Mouse (Mus musculus) bone marrow, adult 2 months (tissue): Measurements from ENCODE around the gene Mpv17. TPM values are rescaled to one million over a fixed set of nuclear protein-coding genes. Genes with fewer than 3 reads are reported as not detected.

Experiments used
- H3K27ac ChIP-seq: fragments of 200-500 bp; 2 replicates; pipeline ENCODE4 v1.5.1; 2012; ENCODE audit warnings: low read depth, mild to moderate bottlenecking, control low read depth, inconsistent platforms, low read length; ENCODE audit not compliant: control insufficient read depth, poor library complexity, insufficient read depth
- H3K4me1 ChIP-seq: fragments of 200-500 bp; 2 replicates; pipeline ENCODE4 v1.6.1; 2011; ENCODE audit warnings: low read length; ENCODE audit not compliant: control insufficient read depth, insufficient read depth
- H3K4me3 ChIP-seq: fragments of 200-500 bp; replicated peaks from 2 replicates; pipeline ENCODE3; 2011; ENCODE audit warnings: mild to moderate bottlenecking, low read depth, low read length, control low read depth; ENCODE audit not compliant: control insufficient read depth
- CTCF ChIP-seq: fragments of 200-500 bp; IDR thresholded peaks from 2 replicates; pipeline ENCODE4 v1.5.1; 2011; ENCODE audit warnings: low read length, control low read depth; ENCODE audit not compliant: control insufficient read depth, insufficient read depth
- POLR2A ChIP-seq: fragments of 200-500 bp; IDR thresholded peaks from 2 replicates; pipeline ENCODE4 v1.6.1; 2011; ENCODE audit warnings: low read depth, mild to moderate bottlenecking, control low read depth, low read length, borderline replicate concordance; ENCODE audit not compliant: control insufficient read depth
- WGBS: fragments of 180-500 bp; shearing (Covaris S2); methylation state at CpG from one replicate; pipeline ENCODE4 v1.1.7; 2018; 5-methylcytosine and 5-hydroxymethylcytosine counted together
- polyA plus RNA-seq: library from polyadenylated mRNA; stranded (reverse); fragments of >200 nt; gene quantifications from 2 replicates; pipeline ENCODE4 v1.2.4, GENCODE M21; 2011; ENCODE audit warnings: low replicate concordance; ENCODE audit not compliant: missing spikeins, insufficient read depth, insufficient read length

Gene Mpv17
- polyA plus RNA-seq, 1 experiment = 14.4 TPM

DNA sequence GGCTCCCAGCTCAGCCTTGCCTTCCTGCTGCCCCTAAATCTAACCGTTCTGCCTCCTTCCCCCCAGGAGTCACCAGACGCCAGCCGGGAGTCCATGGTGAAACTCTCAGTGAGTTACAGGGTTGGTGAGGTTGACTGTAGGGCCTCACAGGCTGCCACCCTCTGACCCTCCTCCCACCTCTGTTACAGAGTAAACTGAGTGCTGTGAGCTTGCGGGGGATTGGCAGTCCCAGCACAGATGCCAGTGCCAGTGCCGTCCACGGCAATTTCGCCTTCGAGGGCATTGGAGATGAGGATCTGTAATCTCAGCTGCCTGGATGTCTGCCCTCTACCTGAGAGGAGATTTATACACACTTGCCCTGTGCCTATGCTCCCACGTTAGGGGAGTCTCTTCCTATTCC is 44.1 kb upstream of the Mpv17 start:
- Histone ChIP-seq H3K27ac (no peak overlapping the region), H3K4me3 (no peak overlapping the region), H3K4me1 (no peaks in the 10 kb centered on the region)
- WGBS = 78% methylated on average over 9 of the region's 9 CpGs
- TF ChIP-seq CTCF (no peak), POLR2A (no peak)

DNA sequence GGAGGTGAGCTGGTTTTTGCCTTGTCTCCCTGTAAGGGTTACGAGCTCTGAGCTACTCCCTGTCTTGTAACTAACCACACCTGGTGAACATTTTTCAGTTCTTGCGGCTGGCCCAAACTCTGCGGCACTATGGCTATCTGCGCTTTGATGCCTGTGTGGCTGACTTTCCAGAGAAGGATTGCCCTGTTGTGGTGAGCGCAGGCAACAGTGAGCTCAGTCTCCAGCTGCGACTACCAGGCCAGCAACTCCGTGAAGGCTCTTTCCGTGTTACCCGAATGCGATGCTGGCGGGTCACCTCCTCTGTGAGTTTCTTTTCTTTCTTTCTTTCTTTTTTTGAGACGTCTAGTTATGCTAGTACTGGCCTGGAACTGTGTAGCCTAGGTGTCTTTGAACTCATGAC is 43.0 kb upstream of the Mpv17 start:
- no peak overlapping the region for H3K27ac ChIP-seq
- H3K4me1 ChIP-seq = no peaks in the 10 kb centered on the region
- no peak for TF ChIP-seq CTCF
- no peak for TF ChIP-seq POLR2A
- 96% methylated on average over 12 of the region's 12 CpGs for WGBS
- H3K4me3 ChIP-seq = no peak overlapping the region

DNA sequence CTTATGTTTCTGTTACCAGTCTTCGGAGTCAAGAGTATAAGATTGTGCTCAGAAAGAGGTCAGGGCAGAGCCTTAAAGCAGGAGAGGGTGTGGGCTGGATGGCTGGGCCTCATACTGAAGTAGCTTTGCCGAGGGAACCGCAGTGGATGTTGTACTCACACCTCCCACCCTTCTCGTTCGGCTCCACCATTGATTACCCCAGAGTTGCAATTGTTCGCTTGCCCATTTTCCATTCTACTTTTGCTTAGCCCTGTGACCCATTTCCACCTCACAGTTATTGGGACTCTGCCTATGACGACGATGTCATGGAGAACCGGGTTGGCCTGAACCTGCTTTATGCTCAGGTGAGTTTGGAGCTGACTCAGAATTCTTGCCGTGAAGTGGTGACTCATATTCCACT is 42.2 kb upstream of the Mpv17 start:
- no peak for TF ChIP-seq CTCF
- no peak for TF ChIP-seq POLR2A
- H3K4me3 ChIP-seq = no peak overlapping the region
- 93% methylated on average over 10 of the region's 10 CpGs for WGBS
- H3K4me1 ChIP-seq = no peaks in the 10 kb centered on the region; the same call in 1 of the 2 replicates
- H3K27ac ChIP-seq = no peak overlapping the region

DNA sequence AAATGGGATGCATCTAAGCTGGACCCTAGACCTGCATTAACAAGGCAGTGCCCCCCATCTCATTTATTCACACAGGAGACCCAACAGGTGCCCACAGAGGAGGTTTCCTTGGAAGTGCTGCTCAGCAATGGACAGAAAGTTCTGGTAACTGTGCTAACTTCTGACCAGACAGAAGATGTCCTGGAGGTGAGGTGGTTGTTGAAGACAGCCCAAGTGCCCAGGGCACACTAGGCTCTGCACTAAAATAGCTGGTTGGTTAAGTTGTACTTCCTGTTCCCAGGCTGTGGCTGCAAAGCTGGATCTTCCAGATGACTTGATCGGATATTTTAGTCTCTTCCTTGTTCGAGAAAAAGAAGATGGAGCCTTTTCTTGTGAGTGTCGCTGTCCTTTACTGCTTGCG is 41.6 kb upstream of the Mpv17 start:
- Histone ChIP-seq H3K4me3 (no peak overlapping the region), H3K27ac (no peak overlapping the region), H3K4me1 (no peaks in the 10 kb centered on the region; the same call in 1 of the 2 replicates)
- 90% methylated on average over 4 of the region's 4 CpGs for WGBS
- TF ChIP-seq POLR2A = no peak
- TF ChIP-seq CTCF = no peak

DNA sequence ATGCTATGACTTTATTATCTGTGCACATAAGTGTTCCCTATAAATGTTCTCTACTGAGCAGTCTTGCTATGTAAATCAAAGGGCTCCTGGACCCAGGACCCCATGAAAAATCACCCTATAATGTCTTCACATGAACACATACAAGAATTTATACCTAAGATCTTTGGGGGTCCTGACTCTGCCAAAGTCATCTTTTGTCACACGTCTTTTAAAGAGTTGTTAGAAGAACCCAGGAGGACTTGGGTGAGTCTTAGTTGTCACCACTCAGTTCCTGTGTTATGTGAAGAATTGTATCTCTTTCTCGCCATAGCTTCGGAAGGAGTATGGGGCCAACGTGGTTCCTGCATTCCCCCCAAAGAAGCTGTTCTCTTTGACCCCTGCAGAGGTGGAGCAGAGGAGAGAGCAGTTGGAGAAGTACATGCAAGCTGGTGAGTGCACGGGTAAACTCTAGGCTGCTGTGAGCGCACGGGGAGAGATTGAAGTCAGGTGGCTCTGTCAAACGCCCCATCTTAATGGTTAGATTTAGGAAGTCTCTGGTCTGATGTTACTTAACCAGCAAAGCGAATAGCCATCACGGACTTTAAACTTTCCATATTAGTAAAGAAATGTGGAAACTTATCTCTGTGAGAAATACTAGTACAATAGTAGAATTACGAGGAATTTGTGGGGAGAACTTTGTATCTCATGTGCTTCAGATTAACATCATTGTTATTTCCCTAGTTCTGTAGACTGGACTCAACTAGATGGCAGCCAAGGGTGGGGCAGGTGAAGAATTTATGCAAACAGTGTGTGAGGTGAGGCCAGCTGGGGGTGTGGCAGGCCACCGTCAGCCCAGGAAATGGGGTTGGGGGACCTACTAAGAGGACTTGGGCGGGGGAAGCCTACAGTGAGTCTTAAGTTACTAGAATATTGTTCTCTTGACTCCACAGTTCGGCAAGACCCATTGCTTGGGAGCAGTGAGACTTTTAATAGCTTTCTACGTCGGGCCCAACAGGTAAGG is 40.7 kb upstream of the Mpv17 start:
- WGBS = 89% methylated on average over 16 of the region's 16 CpGs
- Histone ChIP-seq H3K27ac (no peak overlapping the region), H3K4me1 (no peaks in the 10 kb centered on the region; the same call in 1 of the 2 replicates), H3K4me3 (no peak overlapping the region)
- no peak for TF ChIP-seq CTCF
- no peak for TF ChIP-seq POLR2A

DNA sequence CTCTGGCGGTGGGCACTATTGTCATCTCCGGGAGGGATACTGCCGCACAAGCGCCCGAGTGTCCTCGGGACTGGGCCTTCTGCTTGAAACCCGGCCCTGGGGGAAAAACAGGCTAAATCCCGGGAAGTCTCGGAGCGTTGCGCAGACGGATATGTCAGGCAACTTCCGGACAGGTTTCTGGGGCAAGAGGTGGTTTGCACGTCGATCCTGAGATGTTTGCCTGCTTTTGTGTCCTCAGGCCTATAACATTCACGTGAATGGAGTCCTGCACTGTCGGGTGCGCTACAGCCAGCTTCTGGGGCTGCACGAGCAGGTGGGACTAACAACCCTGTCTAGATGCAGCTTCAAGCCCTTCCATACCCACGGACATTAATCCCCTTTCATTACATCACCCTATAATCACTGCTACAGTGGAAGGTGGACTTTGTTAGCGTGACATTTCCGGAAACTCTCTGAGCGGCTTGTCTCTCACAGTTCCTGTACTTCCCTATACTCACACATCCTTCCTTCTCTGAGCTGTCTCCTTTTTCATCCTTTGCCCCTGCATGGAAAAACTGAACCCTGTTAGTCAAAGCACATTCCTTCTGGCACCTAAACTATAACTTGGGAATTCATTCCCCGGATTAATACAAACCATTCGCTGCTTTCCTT is 39.7 kb upstream of the Mpv17 start:
- Histone ChIP-seq H3K4me1 (no peaks in the 10 kb centered on the region; the same call in 1 of the 2 replicates), H3K4me3 (peak overlapping the region; percentile 95), H3K27ac (peak overlapping the region; percentile 85)
- WGBS = 7% methylated on average over 25 of the region's 25 CpGs
- TF ChIP-seq POLR2A (no peak), CTCF (no peak)

DNA sequence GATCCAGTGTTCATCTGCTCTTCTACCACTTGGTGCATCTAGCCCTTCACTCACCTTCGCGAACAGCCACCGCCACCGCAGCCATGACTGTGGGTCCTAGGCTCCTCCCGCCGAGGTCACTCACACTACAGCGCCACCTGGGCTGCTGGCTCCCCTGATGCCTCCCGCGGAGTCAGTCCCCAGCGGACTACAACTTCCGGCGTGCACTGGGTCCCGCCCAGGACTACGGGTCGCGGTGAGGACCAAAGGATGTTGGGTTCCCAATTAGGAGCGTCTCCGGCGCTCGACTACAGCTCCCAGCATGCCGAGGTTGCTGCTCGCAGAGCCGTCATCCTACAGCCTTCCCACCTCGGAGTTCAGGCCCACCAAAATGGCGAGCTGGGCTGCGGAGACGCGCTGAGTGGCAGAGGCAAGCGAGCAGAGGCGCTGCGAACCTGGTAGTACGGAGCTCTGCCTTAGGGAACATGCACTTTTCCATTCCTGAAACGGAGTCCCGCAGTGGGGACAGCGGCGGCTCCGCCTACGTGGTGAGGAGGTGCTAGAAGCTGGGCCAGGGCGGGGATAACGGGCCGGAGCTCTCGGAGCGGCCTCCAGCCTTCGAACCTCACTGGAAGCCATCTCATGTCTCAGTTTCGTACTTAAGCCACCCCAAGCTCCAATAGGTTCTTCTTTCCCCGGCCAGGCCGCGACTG is 39.0 kb upstream of the Mpv17 start, which contains the start of the genes Snx17 and Eif2b4:
Gene Snx17, plus strand, starts transcription at position 289 of the 692 bp plus-strand sequence.
Gene Eif2b4, minus strand, starts transcription at position 492 of the 692 bp plus-strand sequence.
- under 1% methylated on average over 48 of the region's 48 CpGs for WGBS
- peak within 1 kb of the TSS; percentile 85 for H3K27ac ChIP-seq
- peak within 1 kb of the TSS; percentile 95 for H3K4me3 ChIP-seq
- H3K4me1 ChIP-seq = no peaks in the 10 kb centered on the region; the same call in 1 of the 2 replicates
- TF ChIP-seq POLR2A (peak; percentile 55), CTCF (peak; percentile 75)
